Mouse (Mus musculus): ENCODE data around the gene Isg20l2. TPM values are rescaled to one million over a fixed set of nuclear protein-coding genes. Genes with fewer than 3 reads are reported as not detected.
"Not testable (repeated sequence)": the region's sequence is repeated elsewhere in the genome, so short reads cannot be mapped to it uniquely, and the experiment has no call there.

Gene Isg20l2
- 10 to 100 TPM; 13.4 to 14.0 TPM for total RNA-seq (2021)
- long read RNA-seq, experiment 1, transcript Isg20l2-201 (4 exons, 2,893 nt), result major isoform, 11 of 16 reads
- long read RNA-seq, experiment 1, partial matches to known transcripts, result 3 of 16 reads
- long read RNA-seq, experiment 1, other reads (novel, unspliced or antisense), result 2 of 16 reads
- long read RNA-seq, experiment 2, transcript Isg20l2-201 (4 exons, 2,893 nt), result major isoform, 6 of 7 reads
- long read RNA-seq, experiment 2, partial matches to known transcripts, result 1 of 7 reads
- long read RNA-seq, experiment 2, other reads (novel, unspliced or antisense), result 0 of 7 reads

- peak; percentile 98 to 99 for DNase-seq (ENCODE audit: low spot score in 2 of 2)
Measured at GRCm38 (mm10) chr3:87930078-87930795, at the start of gene Isg20l2, which contains the start of gene Rrnad1. Gene Isg20l2 (plus strand): TSS chr3:87930314. Gene Rrnad1 (minus strand): TSS chr3:87930717.

- DNase-seq (ENCODE audit: low spot score in 2 of 2), result no peak
Measured at GRCm38 (mm10) chr3:87884291-87884690, 45.8 kb upstream of the Isg20l2 start.

GRCm38 (mm10) chr3:87884708-87885251, 45.3 kb upstream of the Isg20l2 start:
- DNase-seq (ENCODE audit: low spot score in 2 of 2), result peak in 1 of 2 experiments; percentile 22

GRCm38 (mm10) chr3:87885281-87886003, 44.7 kb upstream of the Isg20l2 start, which contains the start of gene Prcc:
Gene Prcc (minus strand): TSS chr3:87885608.
- DNase-seq (ENCODE audit: low spot score in 2 of 2), result peak; percentile 87 to 93

GRCm38 (mm10) chr3:87886004-87886365, 44.1 kb upstream of the Isg20l2 start:
- DNase-seq (ENCODE audit: low spot score in 2 of 2), result no peak

GRCm38 (mm10) chr3:87886416-87886815, 43.7 kb upstream of the Isg20l2 start:
- no peak for DNase-seq (ENCODE audit: low spot score in 2 of 2)

- not testable (repeated sequence) for DNase-seq (ENCODE audit: low spot score in 2 of 2)
Measured at GRCm38 (mm10) chr3:87887400-87887799, 42.7 kb upstream of the Isg20l2 start.

- DNase-seq (ENCODE audit: low spot score in 2 of 2), result no peak
Measured at GRCm38 (mm10) chr3:87891481-87891880, 38.6 kb upstream of the Isg20l2 start.

GRCm38 (mm10) chr3:87893367-87893905, 36.7 kb upstream of the Isg20l2 start:
- DNase-seq (ENCODE audit: low spot score in 2 of 2), result no peak

- DNase-seq (ENCODE audit: low spot score in 2 of 2), result no peak
Measured at GRCm38 (mm10) chr3:87899266-87899665, 30.8 kb upstream of the Isg20l2 start.

- DNase-seq (ENCODE audit: low spot score in 2 of 2), result no peak
Measured at GRCm38 (mm10) chr3:87899776-87900175, 30.3 kb upstream of the Isg20l2 start.

- no peak for DNase-seq (ENCODE audit: low spot score in 2 of 2)
Measured at GRCm38 (mm10) chr3:87901036-87901624, 29.0 kb upstream of the Isg20l2 start.

- not testable (repeated sequence) for DNase-seq (ENCODE audit: low spot score in 2 of 2)
Measured at GRCm38 (mm10) chr3:87901959-87902358, 28.2 kb upstream of the Isg20l2 start.

GRCm38 (mm10) chr3:87903821-87904220, 26.3 kb upstream of the Isg20l2 start:
- no peak for DNase-seq (ENCODE audit: low spot score in 2 of 2)

GRCm38 (mm10) chr3:87905880-87906485, 24.1 kb upstream of the Isg20l2 start, which contains the start of gene Hdgf:
Gene Hdgf (plus strand): TSS chr3:87906321.
- DNase-seq (ENCODE audit: low spot score in 2 of 2), result peak; percentile 85 to 95

GRCm38 (mm10) chr3:87906601-87906980, 23.5 kb upstream of the Isg20l2 start:
- DNase-seq (ENCODE audit: low spot score in 2 of 2), result peak; percentile 37 to 57

GRCm38 (mm10) chr3:87906981-87907857, 22.9 kb upstream of the Isg20l2 start:
- peak; percentile 23 to 24 for DNase-seq (ENCODE audit: low spot score in 2 of 2)

- DNase-seq (ENCODE audit: low spot score in 2 of 2), result no peak
Measured at GRCm38 (mm10) chr3:87907906-87908305, 22.2 kb upstream of the Isg20l2 start.

- no peak for DNase-seq (ENCODE audit: low spot score in 2 of 2)
Measured at GRCm38 (mm10) chr3:87909381-87909780, 20.7 kb upstream of the Isg20l2 start.
